Mouse (Mus musculus) kidney, postnatal 14 days (tissue): ENCODE measurements at regions not wholly inside any gene's neighbourhood (a gene's known extent, or its start where the extent isn't known, plus 50 kb on each side); places are given as distances from the start of the nearest gene placed in this dataset.
A peak's percentile ranks its signal among the peaks of the same experiment; 100 is the strongest.

Source experiments
- DNase-seq: peaks from one replicate; pipeline ENCODE4 v3.0.0; 2022; ENCODE audit warnings: mixed read lengths

DNA sequence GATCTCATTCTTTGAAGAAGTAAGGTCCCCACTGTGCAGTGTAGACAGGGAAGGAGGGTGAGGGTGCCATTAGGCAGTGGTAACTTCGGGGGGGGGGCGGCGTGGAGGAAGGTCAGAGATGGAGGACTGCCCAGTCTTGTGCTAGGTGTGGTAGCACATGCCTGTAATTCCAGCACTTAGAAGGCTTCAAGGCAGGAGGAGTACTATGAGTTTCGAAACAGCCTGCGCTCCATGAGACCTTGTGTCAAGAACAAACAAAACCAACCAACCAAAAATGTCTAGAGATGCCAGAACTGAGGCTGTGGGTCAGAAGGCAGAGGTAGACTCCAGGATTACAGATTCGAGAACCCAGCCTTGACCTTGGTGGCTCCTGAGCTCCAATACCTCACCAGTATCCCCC is 130.8 kb downstream of the Pja1 start:
- no peak for DNase-seq

DNA sequence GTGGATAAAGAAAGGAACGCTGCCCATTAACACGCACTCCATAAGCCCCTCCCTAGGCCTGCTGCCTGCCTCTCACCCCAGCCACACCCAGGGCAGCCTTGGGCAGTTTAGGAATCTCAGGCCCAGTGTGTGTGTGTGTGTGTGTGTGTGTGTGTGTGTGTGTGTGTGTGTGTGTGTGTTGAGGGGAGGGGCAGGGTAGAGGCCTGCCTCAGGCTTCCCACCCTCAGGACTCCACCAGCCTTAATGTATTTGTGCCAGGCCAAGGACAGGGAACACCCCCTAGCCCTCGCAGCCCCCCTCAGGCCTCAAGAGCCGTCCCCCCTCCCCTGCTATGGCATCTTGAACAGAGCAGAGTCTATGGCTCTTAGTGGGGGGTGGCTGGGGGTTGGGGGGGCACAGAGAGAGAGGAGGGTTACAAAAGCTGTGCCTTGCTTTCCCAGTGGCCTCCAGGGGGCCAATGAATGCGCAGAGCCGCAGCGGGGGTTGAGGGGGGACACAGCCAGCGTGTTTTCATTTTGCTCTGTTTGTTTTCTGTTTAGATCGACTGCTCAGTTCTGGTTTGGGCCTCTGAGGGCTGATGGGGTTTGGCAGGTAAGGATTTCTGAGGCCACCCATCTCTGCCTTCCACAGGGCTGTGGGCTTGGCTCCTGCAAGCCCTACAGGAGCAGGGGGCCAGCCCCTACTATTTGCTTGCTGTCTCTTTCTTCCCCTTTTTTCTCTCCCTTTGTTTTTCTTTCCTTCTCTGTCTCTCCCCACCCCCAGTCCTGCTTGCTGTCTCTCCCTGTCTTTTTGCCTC is 131.8 kb downstream of the Pja1 start:
- no peak for DNase-seq

DNA sequence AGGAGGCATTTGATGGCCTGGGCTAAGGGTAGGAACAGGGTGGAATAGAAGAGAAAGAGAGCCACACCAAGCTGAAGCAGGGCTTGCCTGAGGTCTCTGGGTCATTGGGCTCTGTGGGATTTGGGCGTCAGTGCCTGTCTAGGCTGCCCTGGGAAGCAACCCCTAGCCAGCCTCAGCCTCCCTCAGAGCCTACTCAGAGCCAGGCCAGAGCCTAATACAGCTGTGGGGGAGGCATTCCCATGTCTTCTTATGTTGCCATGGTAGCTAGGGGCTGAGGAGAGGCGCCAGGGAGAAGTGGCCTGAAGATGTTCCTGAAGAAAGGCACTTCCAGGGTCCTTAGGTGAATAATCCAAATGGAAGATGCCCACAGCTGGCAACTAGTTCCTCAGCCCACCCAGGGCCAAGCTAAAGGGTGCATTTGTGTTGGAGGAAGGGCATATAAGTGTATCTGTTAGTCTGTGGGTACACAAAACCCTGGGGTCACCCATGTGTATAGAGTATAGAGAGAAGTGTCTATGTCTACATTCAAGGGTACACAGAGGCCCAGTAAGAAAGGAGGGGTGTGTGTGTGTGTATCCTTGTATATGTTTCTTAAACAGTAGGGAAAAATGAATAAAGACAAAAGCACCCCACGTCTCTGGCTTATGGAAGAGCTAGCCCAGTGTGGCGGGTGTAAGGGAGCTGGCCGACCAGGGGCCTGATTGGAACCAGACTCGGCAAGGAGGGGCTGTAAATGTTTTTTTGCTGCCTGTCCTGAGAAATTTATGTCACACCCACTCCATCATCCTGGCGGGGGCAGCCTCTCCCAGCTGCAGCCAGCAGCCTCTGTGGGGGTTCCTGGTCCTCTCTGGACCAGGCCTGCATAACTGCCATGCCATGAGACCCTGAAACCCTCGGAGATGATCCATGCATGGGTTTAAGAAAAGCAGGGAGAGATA is 134.2 kb downstream of the Pja1 start:
- no peak for DNase-seq

- no peak for DNase-seq
Observed at GRCm38 (mm10) chrX:99335886-99336589, 135.0 kb downstream of the Pja1 start.

- no peak for DNase-seq
Observed at GRCm38 (mm10) chrX:99332457-99332770, 138.7 kb downstream of the Pja1 start.

DNA sequence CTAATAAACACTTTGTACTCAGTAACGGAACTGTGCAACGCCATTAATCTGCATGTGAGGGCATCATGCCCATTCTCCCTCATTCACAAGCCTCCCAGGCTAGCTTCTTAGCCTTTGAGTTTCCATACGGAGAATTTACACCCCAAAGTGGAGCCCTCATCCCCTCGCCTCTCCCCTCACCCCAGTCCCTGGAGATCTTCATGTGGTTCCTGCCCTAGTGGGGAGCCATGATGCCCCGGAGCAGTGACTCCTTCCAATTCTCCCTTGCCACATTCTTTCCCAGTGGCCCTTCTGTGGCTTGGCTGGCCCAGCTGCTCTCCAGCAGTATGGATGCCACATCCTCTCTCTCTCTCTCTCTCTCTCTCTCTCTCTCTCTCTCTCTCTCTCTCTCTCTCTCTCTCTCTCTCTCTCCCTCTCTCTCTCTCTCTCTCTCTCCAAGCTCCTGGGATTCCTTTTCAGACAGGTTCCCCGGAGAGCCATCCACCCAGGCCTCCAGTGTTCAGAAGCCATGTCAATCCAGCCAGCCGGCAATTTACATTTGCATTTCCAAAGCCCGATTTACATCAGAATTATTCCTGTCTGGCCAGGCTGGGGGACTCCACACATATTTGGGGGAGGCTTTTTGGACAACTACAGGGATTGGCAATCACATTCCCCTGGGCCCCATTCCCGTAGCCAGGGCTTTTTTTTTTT is 139.2 kb downstream of the Pja1 start:
- DNase-seq = no peak

DNA sequence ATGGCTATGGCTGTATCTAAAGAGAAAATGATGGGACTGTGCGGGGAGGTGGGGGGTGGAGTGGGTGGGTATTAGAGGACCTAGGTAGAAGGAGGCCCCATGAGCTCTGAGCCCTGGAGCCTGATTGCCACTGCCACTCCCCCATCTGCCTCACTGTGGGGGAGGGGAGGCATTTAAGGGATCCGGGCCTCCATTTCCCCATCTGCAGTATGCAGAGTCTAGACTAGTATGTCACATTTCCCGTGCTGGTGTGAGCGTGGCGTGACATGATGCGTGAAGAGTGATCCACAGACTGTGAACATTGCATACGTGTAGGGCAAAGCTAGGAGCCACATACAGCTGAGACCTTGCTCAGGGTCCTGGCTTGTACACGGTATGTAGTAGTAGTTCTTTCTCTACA is 140.7 kb downstream of the Pja1 start:
- no peak for DNase-seq

DNA sequence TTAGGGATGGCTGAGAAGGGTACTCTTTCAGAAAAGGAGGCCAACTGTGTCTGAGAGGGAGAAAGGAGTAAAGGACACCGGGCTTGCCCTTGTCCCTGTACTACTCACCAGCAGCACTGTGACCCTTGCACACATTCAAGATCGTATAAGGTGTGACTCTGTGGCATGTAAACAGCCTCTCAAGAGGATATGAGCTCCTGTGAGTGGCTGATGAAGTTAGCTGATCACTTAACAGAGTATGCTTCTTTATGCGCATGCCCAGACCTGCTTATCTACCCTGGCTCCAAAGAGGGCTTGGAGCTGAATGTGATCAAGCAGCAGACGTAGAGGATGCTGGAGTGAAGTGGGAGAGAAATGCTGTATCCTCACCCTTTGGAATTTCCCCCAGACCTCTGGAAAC is 142.5 kb downstream of the Pja1 start:
- DNase-seq = no peak

DNA sequence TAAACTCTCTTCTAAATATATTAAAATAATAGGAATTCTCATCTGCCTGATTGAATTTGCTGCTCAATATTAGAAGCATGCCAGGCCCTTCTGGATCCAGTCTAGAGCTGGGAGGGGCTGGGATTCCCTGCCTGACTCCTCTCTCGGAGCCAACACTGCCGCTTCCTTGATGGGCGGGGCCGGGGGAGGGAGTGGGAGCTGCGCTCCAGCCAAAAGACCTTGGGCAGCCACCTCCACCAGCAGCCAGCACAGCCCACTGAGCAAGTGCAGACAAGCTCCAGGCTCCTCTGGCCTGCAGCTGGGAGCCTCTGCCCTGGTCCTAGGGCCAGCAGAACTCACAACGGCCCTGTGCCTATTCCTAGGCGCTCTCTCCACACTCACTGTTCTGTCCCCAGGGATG is 144.9 kb downstream of the Pja1 start:
- DNase-seq = peak; percentile 70

GRCm38 (mm10) chrX:99325460-99325859 is 145.6 kb downstream of the Pja1 start:
- DNase-seq = peak; percentile 56

DNA sequence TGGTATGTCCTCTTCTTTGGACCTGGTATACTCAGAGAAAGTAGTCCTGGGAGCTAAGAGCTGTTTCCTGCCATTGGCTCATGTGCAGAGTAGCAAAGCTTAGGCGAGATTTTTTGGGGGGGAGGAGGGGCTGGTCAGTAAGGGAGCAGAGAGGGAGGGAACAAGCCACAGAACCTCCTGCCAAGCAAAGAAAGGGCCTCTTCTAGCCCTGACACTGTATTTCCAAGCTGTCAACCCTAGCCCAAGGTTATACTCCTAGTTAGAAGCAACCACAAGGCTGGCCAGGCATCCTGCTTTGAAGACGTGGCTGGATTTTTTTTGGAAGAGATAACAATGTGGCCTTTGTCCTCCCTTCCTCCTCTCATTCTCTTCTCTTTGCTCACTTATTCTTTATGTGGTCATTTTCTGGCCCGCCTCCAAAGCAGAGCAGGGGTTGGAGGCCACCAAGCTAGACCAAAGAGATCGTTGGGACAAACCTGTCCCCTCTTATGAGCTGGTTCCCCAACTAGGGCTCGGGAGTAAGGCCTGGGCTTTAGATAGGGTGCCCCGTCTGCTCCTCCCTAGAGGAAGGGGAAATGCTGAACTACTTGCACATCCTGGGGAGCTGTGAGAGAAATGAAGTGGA is 146.4 kb downstream of the Pja1 start:
- DNase-seq = no peak

DNA sequence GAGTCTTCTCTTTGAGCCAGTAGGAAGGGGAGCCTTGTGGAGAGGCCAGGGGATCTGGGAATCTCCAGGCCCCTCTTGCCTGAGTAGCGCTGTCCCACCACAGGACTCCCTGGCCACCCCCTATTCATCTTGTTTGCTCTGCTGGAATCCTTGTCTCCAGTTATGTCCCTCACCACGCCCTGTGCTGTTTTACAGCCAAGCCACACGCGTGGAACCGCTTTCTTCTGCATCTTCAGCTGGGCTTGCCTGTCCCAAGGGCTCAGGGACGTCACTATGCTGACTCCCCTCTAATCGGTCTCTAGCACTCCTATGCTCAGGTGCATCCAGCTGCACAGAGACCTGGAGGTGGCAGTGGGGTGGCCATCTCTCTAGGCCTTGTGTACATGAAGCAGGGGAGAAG is 151.3 kb downstream of the Pja1 start:
- no peak for DNase-seq

- DNase-seq = peak; percentile 33
Observed at GRCm38 (mm10) chrX:99319163-99319562, 151.9 kb downstream of the Pja1 start.

DNA sequence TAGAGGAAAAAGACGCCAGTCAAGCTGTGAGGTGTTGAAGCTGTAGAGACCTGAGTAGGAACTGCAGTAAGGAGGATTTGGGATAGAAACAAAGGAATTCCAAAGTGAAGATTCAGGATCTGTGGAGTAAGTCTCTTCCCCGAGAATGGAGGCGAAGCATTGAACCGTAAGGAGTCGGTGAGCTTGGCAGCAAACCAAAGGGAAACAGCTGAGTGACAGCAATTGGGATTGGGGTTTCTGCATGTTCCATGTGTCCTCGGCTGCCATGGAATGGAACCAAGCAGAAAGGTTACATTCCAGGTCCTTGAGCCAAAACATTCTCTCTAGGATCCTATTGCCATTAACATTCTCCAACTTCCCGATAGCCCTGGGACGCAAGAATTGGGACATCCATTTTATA is 152.9 kb downstream of the Pja1 start:
- peak; percentile 69 for DNase-seq

- no peak for DNase-seq
Observed at GRCm38 (mm10) chrX:99317736-99318135, 153.3 kb downstream of the Pja1 start.

DNA sequence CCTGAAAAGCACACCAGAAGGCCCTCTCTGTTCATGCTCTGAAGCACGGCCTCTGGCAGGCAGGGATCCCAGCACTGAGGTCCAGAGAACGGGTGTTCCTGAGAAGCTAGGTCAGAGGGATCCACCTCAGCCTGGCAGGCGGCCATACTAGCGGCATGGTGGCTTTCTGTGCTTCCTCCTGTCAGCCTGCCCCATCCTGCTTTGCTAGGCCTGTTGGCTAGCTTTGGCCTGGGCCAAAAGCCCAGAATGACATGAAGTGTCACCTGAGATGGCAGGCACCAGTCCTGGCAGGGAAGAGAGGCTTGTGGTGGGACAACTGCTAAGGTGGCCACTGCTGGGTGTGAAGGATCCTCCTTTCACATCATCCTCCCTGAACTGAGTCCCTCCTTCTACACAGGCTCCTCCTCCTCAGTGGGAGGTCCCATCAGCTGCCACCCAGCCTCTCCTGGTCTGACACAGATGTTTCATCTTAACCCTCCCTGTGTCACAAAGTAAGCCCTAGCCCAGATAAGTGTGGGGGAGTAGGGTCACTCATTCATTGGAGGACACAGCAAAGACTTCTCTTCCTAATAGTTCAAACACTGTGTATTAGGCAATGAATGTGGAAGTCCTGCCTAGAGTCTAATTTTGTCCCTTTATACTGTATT is 154.5 kb downstream of the Pja1 start:
- no peak for DNase-seq

DNA sequence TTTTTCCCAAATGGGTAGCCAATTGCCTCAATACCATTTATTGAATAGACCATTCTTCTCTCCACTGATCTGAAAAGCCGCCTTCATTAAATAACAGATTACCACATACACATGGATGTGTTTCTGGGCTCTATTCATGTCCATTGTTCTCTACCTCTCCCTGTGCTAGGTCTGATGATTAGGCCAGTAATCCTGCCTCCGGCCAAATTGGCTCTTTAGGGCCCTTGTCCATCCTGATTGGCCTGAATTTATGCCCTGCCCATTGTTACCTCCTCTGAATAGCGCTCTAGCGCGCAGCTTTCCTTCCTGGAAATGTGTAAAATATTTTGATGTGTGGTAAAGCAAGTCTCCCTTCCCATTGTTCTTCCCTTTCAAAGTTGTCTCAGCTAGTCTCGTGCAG is 163.2 kb downstream of the Efnb1 start:
- no peak for DNase-seq

DNA sequence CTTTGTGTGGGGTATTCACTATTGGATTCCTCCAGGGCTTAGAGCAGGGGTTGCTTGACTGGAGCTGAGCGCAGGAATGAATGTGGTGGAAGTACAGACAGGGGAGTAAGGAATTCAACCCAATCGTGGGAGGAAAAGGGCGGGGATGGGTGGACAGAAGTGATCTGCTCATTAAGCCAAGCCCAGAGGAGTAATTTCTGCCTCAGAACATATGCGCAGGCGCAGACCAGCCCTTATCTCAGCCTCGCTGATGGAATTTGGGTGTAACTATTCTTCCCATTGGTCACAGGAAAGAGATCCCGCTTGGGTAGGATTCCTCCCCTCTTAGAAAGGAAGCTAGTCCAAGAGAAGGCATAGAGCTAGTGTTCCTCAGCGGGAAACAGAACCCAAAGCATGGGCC is 158.8 kb downstream of the Efnb1 start:
- DNase-seq = peak; percentile 36

DNA sequence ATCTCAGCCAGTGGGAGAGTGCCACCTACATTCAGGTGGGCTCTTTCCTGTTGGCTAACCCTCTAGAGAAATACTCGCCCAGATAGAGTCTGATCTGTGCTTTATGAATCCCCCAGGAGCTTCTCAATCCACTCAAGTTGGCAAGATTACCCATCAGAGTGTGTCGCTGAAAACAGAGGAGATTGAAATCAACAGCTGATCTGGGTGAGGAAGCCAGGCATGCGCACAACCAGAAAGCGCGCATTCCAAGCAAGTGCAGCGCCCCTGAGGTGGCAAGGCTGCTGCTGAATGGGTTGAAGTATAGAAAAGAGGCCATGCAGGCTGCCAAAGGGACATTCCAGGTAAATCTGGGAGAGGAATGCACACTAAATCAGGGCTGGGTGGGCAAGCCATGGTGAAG is 158.0 kb downstream of the Efnb1 start:
- no peak for DNase-seq

DNA sequence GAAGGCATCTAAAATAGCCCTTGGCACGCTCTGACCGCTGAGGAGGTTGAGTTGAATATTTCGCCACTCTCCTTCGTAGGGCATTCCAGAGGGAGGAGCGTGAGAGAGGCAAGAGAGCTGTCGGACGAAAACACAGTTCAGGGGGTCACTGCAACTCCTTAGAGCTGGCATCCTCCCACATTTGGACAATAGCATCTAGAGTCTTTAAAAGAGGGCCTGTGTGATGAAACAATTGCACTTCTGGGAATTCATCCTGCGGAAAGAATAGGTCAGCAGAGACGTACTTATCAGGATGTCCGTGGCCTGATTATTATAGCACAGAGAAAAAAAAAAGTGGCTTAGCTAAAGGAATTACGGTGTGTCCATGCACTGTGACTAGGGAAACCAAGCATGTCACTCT is 156.8 kb downstream of the Efnb1 start:
- peak; percentile 57 for DNase-seq

- DNase-seq = no peak
Observed at GRCm38 (mm10) chrX:99291965-99292364, 156.0 kb downstream of the Efnb1 start.

- DNase-seq = peak; percentile 73
Observed at GRCm38 (mm10) chrX:99291423-99291963, 155.6 kb downstream of the Efnb1 start.
